Mouse (Mus musculus) monocyte, adult 2 months (primary cell): ENCODE measurements at regions not wholly inside any gene's neighbourhood (a gene's known extent, or its start where the extent isn't known, plus 50 kb on each side); places are given as distances from the start of the nearest gene placed in this dataset.

ENCODE experiments used
- DNase-seq, 2 experiments: peaks; one replicate each; pipeline ENCODE4 v3.0.0; 2022; ENCODE audit warnings: low spot score in 2 of 2, low read depth in 1 of 2

GRCm38 (mm10) chr6:31310660-31311059, 87.9 kb upstream of the Mkln1 start:
- DNase-seq = no peak

- no peak for DNase-seq
Measured at GRCm38 (mm10) chr6:31313869-31314470, 84.6 kb upstream of the Mkln1 start.

GRCm38 (mm10) chr6:31317741-31318225, 80.8 kb upstream of the Mkln1 start:
- no peak for DNase-seq

- DNase-seq = peak in 1 of 2 experiments; percentile 23
Measured at GRCm38 (mm10) chr6:31318506-31318905, 80.0 kb upstream of the Mkln1 start.

- DNase-seq = no peak
Measured at GRCm38 (mm10) chr6:31319431-31319830, 79.1 kb upstream of the Mkln1 start.

- DNase-seq = no peak
Measured at GRCm38 (mm10) chr6:31320141-31320830, 78.2 kb upstream of the Mkln1 start.

- no peak for DNase-seq
Measured at GRCm38 (mm10) chr6:31321066-31321846, 77.3 kb upstream of the Mkln1 start.

GRCm38 (mm10) chr6:31321902-31322301, 76.6 kb upstream of the Mkln1 start:
- no peak for DNase-seq

- no peak for DNase-seq
Measured at GRCm38 (mm10) chr6:31323228-31324190, 75.0 kb upstream of the Mkln1 start.

- DNase-seq = no peak
Measured at GRCm38 (mm10) chr6:31324717-31325116, 73.8 kb upstream of the Mkln1 start.

- DNase-seq = no peak
Measured at GRCm38 (mm10) chr6:31325621-31326020, 72.9 kb upstream of the Mkln1 start.

- DNase-seq = no peak
Measured at GRCm38 (mm10) chr6:31330327-31330726, 68.2 kb upstream of the Mkln1 start.

GRCm38 (mm10) chr6:31330868-31331267, 67.7 kb upstream of the Mkln1 start:
- no peak for DNase-seq

- DNase-seq = no peak
Measured at GRCm38 (mm10) chr6:31332254-31332653, 66.3 kb upstream of the Mkln1 start.

- DNase-seq = no peak
Measured at GRCm38 (mm10) chr6:31332714-31333113, 65.8 kb upstream of the Mkln1 start.

- no peak for DNase-seq
Measured at GRCm38 (mm10) chr6:31333228-31333922, 65.2 kb upstream of the Mkln1 start.

- DNase-seq = no peak
Measured at GRCm38 (mm10) chr6:31334086-31334485, 64.4 kb upstream of the Mkln1 start.

- no peak for DNase-seq
Measured at GRCm38 (mm10) chr6:31339122-31339947, 59.2 kb upstream of the Mkln1 start.

- DNase-seq = no peak
Measured at GRCm38 (mm10) chr6:31339948-31340250, 58.6 kb upstream of the Mkln1 start.
